Mouse (Mus musculus) central nervous system, embryonic 14 days (tissue): Measurements from ENCODE around the gene Zfp534. TPM values are rescaled to one million over a fixed set of nuclear protein-coding genes. Genes with fewer than 3 reads are reported as not detected.

Source experiments
- polyA plus RNA-seq: library from polyadenylated mRNA; depleted of rRNA; stranded (reverse); fragments of >200 nt; gene quantifications from 2 replicates; pipeline ENCODE4 v1.2.3, GENCODE M21; 2012; rRNA removed

The Zfp534 gene
- polyA plus RNA-seq: not detected in 2 replicates

GRCm38 (mm10) chr4:147702453-147702852 is at the start of gene Zfp534:
Gene Zfp534 (minus strand): TSS chr4:147702553.

GRCm38 (mm10) chr4:147642413-147642812 is 59.9 kb downstream of the Zfp534 start, which contains the start of gene Zfp979:
Gene Zfp979 (minus strand): TSS chr4:147642513.

Other genes with a start within 250 kb of the Zfp534 start
- 1.4 and 1.9 TPM in 2 replicates for gene Zfp982, start 210.1 kb downstream of the Zfp534 start, polyA plus RNA-seq
- gene Gm16503, start 162.3 kb downstream of the Zfp534 start, polyA plus RNA-seq: 0.70 and 0.96 TPM in 2 replicates
- 0.03 and 0.04 TPM in 2 replicates for gene Zfp985, start 149.3 kb downstream of the Zfp534 start, polyA plus RNA-seq
- 1.0 and 1.3 TPM in 2 replicates for gene Zfp979, start 60.0 kb downstream of the Zfp534 start, polyA plus RNA-seq
- gene Zfp984, start 107.2 kb upstream of the Zfp534 start, polyA plus RNA-seq: 3.5 and 3.6 TPM in 2 replicates
- gene Zfp933, start 145.8 kb upstream of the Zfp534 start, polyA plus RNA-seq: 7.0 and 8.1 TPM in 2 replicates
- 108 and 125 TPM in 2 replicates for gene Miip, start 166.3 kb upstream of the Zfp534 start, polyA plus RNA-seq
- gene Fv1, start 166.4 kb upstream of the Zfp534 start, polyA plus RNA-seq: 10.0 and 11.1 TPM in 2 replicates
- 58.3 and 58.5 TPM in 2 replicates for gene Mfn2, start 202.2 kb upstream of the Zfp534 start, polyA plus RNA-seq
- 19.6 and 37.3 TPM in 2 replicates for gene Plod1, start 234.2 kb upstream of the Zfp534 start, polyA plus RNA-seq
- 49.3 and 49.4 TPM in 2 replicates for gene 2510039O18Rik, start 238.3 kb upstream of the Zfp534 start, polyA plus RNA-seq